Mouse (Mus musculus): ENCODE data around the gene Npdc1. TPM values are rescaled to one million over a fixed set of nuclear protein-coding genes. Genes with fewer than 3 reads are reported as not detected.
"Not testable (repeated sequence)": the region's sequence is repeated elsewhere in the genome, so short reads cannot be mapped to it uniquely, and the experiment has no call there.

Npdc1 gene
- polyA plus RNA-seq, 1 experiment, result 79.9 TPM

GRCm38 (mm10) chr2:25402972-25403601 is 3.9 kb downstream of the Npdc1 start:
- peaks cover 14% of the 10 kb centered on the region for H3K79me2 ChIP-seq (ENCODE audit: control insufficient read depth, insufficient read depth)

GRCm38 (mm10) chr2:25403994-25404393 is 4.8 kb downstream of the Npdc1 start:
- Histone ChIP-seq H3ac (ENCODE audit: control insufficient read depth, insufficient read length, low read depth) (no peak overlapping the region), H3K4me3 (ENCODE audit: insufficient read depth, poor library complexity, severe bottlenecking) (no peak overlapping the region), H3K27me3 (ENCODE audit: control insufficient read depth, insufficient read depth, insufficient read length) (peaks cover 13% of the 10 kb centered on the region), H3K79me2 (ENCODE audit: control insufficient read depth, insufficient read depth) (peaks cover 14% of the 10 kb centered on the region), H3K79me3 (ENCODE audit: low read depth) (no peaks in the 10 kb centered on the region), H3K36me3 (ENCODE audit: control insufficient read depth, insufficient read depth) (no peaks in the 10 kb centered on the region)
- TF ChIP-seq USF1 (IDR thresholded peaks at IDR 0.05; ENCODE audit: low read depth) (no peak), MYOD1 (IDR thresholded peaks at IDR 0.05; ENCODE audit: control insufficient read depth, insufficient read length, low read depth) (no peak), CEBPB (IDR thresholded peaks at IDR 0.05; ENCODE audit: low read depth) (no peak), MYOG (IDR thresholded peaks at IDR 0.05; ENCODE audit: control insufficient read depth, extremely low read depth, insufficient read length) (no peak), FOSL1 (IDR thresholded peaks at IDR 0.05; ENCODE audit: insufficient read depth, low read length, poor library complexity, severe bottlenecking) (no peak), CTCF (IDR thresholded peaks at IDR 0.05; ENCODE audit: control insufficient read depth, insufficient read depth, insufficient read length) (no peak), MAX (IDR thresholded peaks at IDR 0.05) (no peak)

More at GRCm38 (mm10) chr2:25402972-25403601, 3.9 kb downstream of the Npdc1 start:
- Histone ChIP-seq H3K4me3 (ENCODE audit: insufficient read depth, poor library complexity, severe bottlenecking) (peak overlapping the region; percentile 41), H3K27me3 (ENCODE audit: control insufficient read depth, insufficient read depth, insufficient read length) (peaks cover 21% of the 10 kb centered on the region), H3K36me3 (ENCODE audit: control insufficient read depth, insufficient read depth) (no peaks in the 10 kb centered on the region), H3K79me3 (ENCODE audit: low read depth) (no peaks in the 10 kb centered on the region), H3ac (ENCODE audit: control insufficient read depth, insufficient read length, low read depth) (peak overlapping the region; percentile 57)
- TF ChIP-seq MAX (IDR thresholded peaks at IDR 0.05) (no peak), MYOG (IDR thresholded peaks at IDR 0.05; ENCODE audit: control insufficient read depth, extremely low read depth, insufficient read length) (no peak), MYOD1 (IDR thresholded peaks at IDR 0.05; ENCODE audit: control insufficient read depth, insufficient read length, low read depth) (no peak), CTCF (IDR thresholded peaks at IDR 0.05; ENCODE audit: control insufficient read depth, insufficient read depth, insufficient read length) (no peak), USF1 (IDR thresholded peaks at IDR 0.05; ENCODE audit: low read depth) (no peak), FOSL1 (IDR thresholded peaks at IDR 0.05; ENCODE audit: insufficient read depth, low read length, poor library complexity, severe bottlenecking) (no peak), CEBPB (IDR thresholded peaks at IDR 0.05; ENCODE audit: low read depth) (no peak)

GRCm38 (mm10) chr2:25408908-25409307 is 9.8 kb downstream of the Npdc1 start:
- Histone ChIP-seq H3K79me2 (ENCODE audit: control insufficient read depth, insufficient read depth) (peaks cover 8% of the 10 kb centered on the region), H3K36me3 (ENCODE audit: control insufficient read depth, insufficient read depth) (no peaks in the 10 kb centered on the region), H3K79me3 (ENCODE audit: low read depth) (no peaks in the 10 kb centered on the region), H3K27me3 (ENCODE audit: control insufficient read depth, insufficient read depth, insufficient read length) (no peaks in the 10 kb centered on the region), H3K4me3 (ENCODE audit: insufficient read depth, poor library complexity, severe bottlenecking) (no peak overlapping the region), H3ac (ENCODE audit: control insufficient read depth, insufficient read length, low read depth) (no peak overlapping the region)
- TF ChIP-seq MAX (IDR thresholded peaks at IDR 0.05), result no peak
- no peak for TF ChIP-seq CTCF (IDR thresholded peaks at IDR 0.05; ENCODE audit: control insufficient read depth, insufficient read depth, insufficient read length)
- no peak for TF ChIP-seq CEBPB (IDR thresholded peaks at IDR 0.05; ENCODE audit: low read depth)
- TF ChIP-seq FOSL1 (IDR thresholded peaks at IDR 0.05; ENCODE audit: insufficient read depth, low read length, poor library complexity, severe bottlenecking), result no peak
- no peak for TF ChIP-seq USF1 (IDR thresholded peaks at IDR 0.05; ENCODE audit: low read depth)
- TF ChIP-seq MYOG (IDR thresholded peaks at IDR 0.05; ENCODE audit: control insufficient read depth, extremely low read depth, insufficient read length), result no peak
- TF ChIP-seq MYOD1 (IDR thresholded peaks at IDR 0.05; ENCODE audit: control insufficient read depth, insufficient read length, low read depth), result no peak

- not testable (repeated sequence) for H3K4me3 ChIP-seq (ENCODE audit: insufficient read depth, poor library complexity, severe bottlenecking); H3K27me3 ChIP-seq (ENCODE audit: control insufficient read depth, insufficient read depth, insufficient read length); H3K36me3 ChIP-seq (ENCODE audit: control insufficient read depth, insufficient read depth); H3K79me3 ChIP-seq (ENCODE audit: low read depth); H3ac ChIP-seq (ENCODE audit: control insufficient read depth, insufficient read length, low read depth); H3K79me2 ChIP-seq (ENCODE audit: control insufficient read depth, insufficient read depth)
Measured at GRCm38 (mm10) chr2:25413436-25413835, 14.3 kb downstream of the Npdc1 start.

GRCm38 (mm10) chr2:25417426-25417825 is 18.3 kb downstream of the Npdc1 start:
- no peaks in the 10 kb centered on the region for H3K79me3 ChIP-seq (ENCODE audit: low read depth)
- H3K36me3 ChIP-seq (ENCODE audit: control insufficient read depth, insufficient read depth), result no peaks in the 10 kb centered on the region
- no peaks in the 10 kb centered on the region for H3K79me2 ChIP-seq (ENCODE audit: control insufficient read depth, insufficient read depth)
- TF ChIP-seq FOSL1 (IDR thresholded peaks at IDR 0.05; ENCODE audit: insufficient read depth, low read length, poor library complexity, severe bottlenecking), result no peak
- TF ChIP-seq USF1 (IDR thresholded peaks at IDR 0.05; ENCODE audit: low read depth), result no peak
- no peak for TF ChIP-seq MYOD1 (IDR thresholded peaks at IDR 0.05; ENCODE audit: control insufficient read depth, insufficient read length, low read depth)
- no peak for TF ChIP-seq MYOG (IDR thresholded peaks at IDR 0.05; ENCODE audit: control insufficient read depth, extremely low read depth, insufficient read length)
- TF ChIP-seq CTCF (IDR thresholded peaks at IDR 0.05; ENCODE audit: control insufficient read depth, insufficient read depth, insufficient read length), result no peak
- TF ChIP-seq CEBPB (IDR thresholded peaks at IDR 0.05; ENCODE audit: low read depth), result no peak
- no peak for TF ChIP-seq MAX (IDR thresholded peaks at IDR 0.05)
- no peak overlapping the region for H3K4me3 ChIP-seq (ENCODE audit: insufficient read depth, poor library complexity, severe bottlenecking)
- H3K27me3 ChIP-seq (ENCODE audit: control insufficient read depth, insufficient read depth, insufficient read length), result no peaks in the 10 kb centered on the region
- H3ac ChIP-seq (ENCODE audit: control insufficient read depth, insufficient read length, low read depth), result no peak overlapping the region

GRCm38 (mm10) chr2:25421896-25422295 is 22.7 kb downstream of the Npdc1 start:
- peak overlapping the region; percentile 28 for H3ac ChIP-seq (ENCODE audit: control insufficient read depth, insufficient read length, low read depth)
- no peaks in the 10 kb centered on the region for H3K36me3 ChIP-seq (ENCODE audit: control insufficient read depth, insufficient read depth)
- no peaks in the 10 kb centered on the region for H3K79me2 ChIP-seq (ENCODE audit: control insufficient read depth, insufficient read depth)
- peaks cover 4% of the 10 kb centered on the region for H3K27me3 ChIP-seq (ENCODE audit: control insufficient read depth, insufficient read depth, insufficient read length)
- no peaks in the 10 kb centered on the region for H3K79me3 ChIP-seq (ENCODE audit: low read depth)
- no peak for TF ChIP-seq USF1 (IDR thresholded peaks at IDR 0.05; ENCODE audit: low read depth)
- TF ChIP-seq MYOD1 (IDR thresholded peaks at IDR 0.05; ENCODE audit: control insufficient read depth, insufficient read length, low read depth), result no peak
- TF ChIP-seq CTCF (IDR thresholded peaks at IDR 0.05; ENCODE audit: control insufficient read depth, insufficient read depth, insufficient read length), result no peak
- no peak for TF ChIP-seq MAX (IDR thresholded peaks at IDR 0.05)
- no peak for TF ChIP-seq MYOG (IDR thresholded peaks at IDR 0.05; ENCODE audit: control insufficient read depth, extremely low read depth, insufficient read length)
- TF ChIP-seq CEBPB (IDR thresholded peaks at IDR 0.05; ENCODE audit: low read depth), result no peak
- H3K4me3 ChIP-seq (ENCODE audit: insufficient read depth, poor library complexity, severe bottlenecking), result no peak overlapping the region

All from C2C12 (cell line).